Mouse (Mus musculus): ENCODE data around the gene F2r.

The F2r gene

GRCm38 (mm10) chr13:95618309-95618712, at the start of gene F2r:
Gene F2r, minus strand, starts transcription at chr13:95618487.
- H3K9me3 ChIP-seq (ENCODE audit: low read length) = no peaks in the 10 kb centered on the region
- H3K36me3 ChIP-seq (ENCODE audit: insufficient read depth, low read length) = no peaks in the 10 kb centered on the region
- peaks cover 33% of the 10 kb centered on the region for H3K4me1 ChIP-seq (replicated peaks; ENCODE audit: low read depth, low read length)
- H3K4me3 ChIP-seq (replicated peaks; ENCODE audit: low read length) = peak within 1 kb of the TSS; percentile 88
- TF ChIP-seq POU5F1 (IDR thresholded peaks at IDR 0.05; ENCODE audit: borderline replicate concordance, low read length) (no peak), CTCF (conservative IDR thresholded peaks at IDR 0.05; ENCODE audit: low read length) (no peak), NANOG (IDR thresholded peaks at IDR 0.05; ENCODE audit: borderline replicate concordance, low read length) (no peak)
- H3K27me3 ChIP-seq (ENCODE audit: insufficient read depth, low read length) = peaks cover 23% of the 10 kb centered on the region

GRCm38 (mm10) chr13:95667260-95667659, 49.0 kb upstream of the F2r start:
- H3K9me3 ChIP-seq (ENCODE audit: low read length) = peaks cover 2% of the 10 kb centered on the region
- no peak overlapping the region for H3K4me3 ChIP-seq (replicated peaks; ENCODE audit: low read length)
- no peaks in the 10 kb centered on the region for H3K36me3 ChIP-seq (ENCODE audit: insufficient read depth, low read length)
- no peak for TF ChIP-seq NANOG (IDR thresholded peaks at IDR 0.05; ENCODE audit: borderline replicate concordance, low read length)
- TF ChIP-seq CTCF (conservative IDR thresholded peaks at IDR 0.05; ENCODE audit: low read length) = peak; percentile 35
- H3K27me3 ChIP-seq (ENCODE audit: insufficient read depth, low read length) = no peaks in the 10 kb centered on the region
- H3K4me1 ChIP-seq (replicated peaks; ENCODE audit: low read depth, low read length) = peaks cover 17% of the 10 kb centered on the region

GRCm38 (mm10) chr13:95665644-95666356, 47.5 kb upstream of the F2r start:
- no peak overlapping the region for H3K4me3 ChIP-seq (replicated peaks; ENCODE audit: low read length)
- peaks cover 17% of the 10 kb centered on the region for H3K4me1 ChIP-seq (replicated peaks; ENCODE audit: low read depth, low read length)
- peaks cover 6% of the 10 kb centered on the region for H3K9me3 ChIP-seq (ENCODE audit: low read length)
- H3K36me3 ChIP-seq (ENCODE audit: insufficient read depth, low read length) = 0 out of 2 replicates have a peak, but pooled peaks cover 4% of the 10 kb centered on the region
- no peaks in the 10 kb centered on the region for H3K27me3 ChIP-seq (ENCODE audit: insufficient read depth, low read length)
- TF ChIP-seq CTCF (conservative IDR thresholded peaks at IDR 0.05; ENCODE audit: low read length) (no peak), NANOG (IDR thresholded peaks at IDR 0.05; ENCODE audit: borderline replicate concordance, low read length) (no peak), POU5F1 (IDR thresholded peaks at IDR 0.05; ENCODE audit: borderline replicate concordance, low read length) (no peak)

GRCm38 (mm10) chr13:95663834-95664233, 45.5 kb upstream of the F2r start:
- Histone ChIP-seq H3K4me3 (replicated peaks; ENCODE audit: low read length) (no peak overlapping the region), H3K9me3 (ENCODE audit: low read length) (peaks cover 6% of the 10 kb centered on the region), H3K27me3 (ENCODE audit: insufficient read depth, low read length) (no peaks in the 10 kb centered on the region), H3K36me3 (ENCODE audit: insufficient read depth, low read length) (peaks cover 7% of the 10 kb centered on the region; the same call in 1 of the 2 replicates), H3K4me1 (replicated peaks; ENCODE audit: low read depth, low read length) (peaks cover 25% of the 10 kb centered on the region)
- no peak for TF ChIP-seq CTCF (conservative IDR thresholded peaks at IDR 0.05; ENCODE audit: low read length)
- no peak for TF ChIP-seq NANOG (IDR thresholded peaks at IDR 0.05; ENCODE audit: borderline replicate concordance, low read length)
- no peak for TF ChIP-seq POU5F1 (IDR thresholded peaks at IDR 0.05; ENCODE audit: borderline replicate concordance, low read length)

DNA sequence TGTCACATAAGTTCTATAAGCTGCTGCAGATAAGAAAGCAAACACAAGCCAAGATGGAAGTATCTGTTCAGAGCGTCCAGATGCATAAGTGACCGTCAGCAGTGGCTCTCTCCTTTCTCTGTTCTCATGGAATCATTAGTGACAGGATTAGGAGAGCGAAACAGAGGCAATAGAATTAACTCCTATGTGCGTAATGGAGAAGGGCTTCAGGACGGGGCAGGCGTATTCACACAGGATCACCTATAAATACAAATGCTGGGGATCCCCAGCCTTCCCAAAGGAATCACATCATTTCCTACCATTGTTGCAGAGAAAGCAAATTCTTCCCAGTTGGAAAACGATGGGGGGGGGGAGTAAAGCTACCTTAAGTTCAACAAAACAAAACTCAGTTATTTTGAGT, 41.1 kb upstream of the F2r start:
- Histone ChIP-seq H3K4me1 (replicated peaks; ENCODE audit: low read depth, low read length) (peaks cover 55% of the 10 kb centered on the region), H3K4me3 (replicated peaks; ENCODE audit: low read length) (no peak overlapping the region), H3K36me3 (ENCODE audit: insufficient read depth, low read length) (peaks cover 7% of the 10 kb centered on the region; the same call in 1 of the 2 replicates), H3K27me3 (ENCODE audit: insufficient read depth, low read length) (no peaks in the 10 kb centered on the region), H3K9me3 (ENCODE audit: low read length) (peaks cover 6% of the 10 kb centered on the region)
- TF ChIP-seq POU5F1 (IDR thresholded peaks at IDR 0.05; ENCODE audit: borderline replicate concordance, low read length) (no peak), CTCF (conservative IDR thresholded peaks at IDR 0.05; ENCODE audit: low read length) (no peak), NANOG (IDR thresholded peaks at IDR 0.05; ENCODE audit: borderline replicate concordance, low read length) (no peak)

DNA sequence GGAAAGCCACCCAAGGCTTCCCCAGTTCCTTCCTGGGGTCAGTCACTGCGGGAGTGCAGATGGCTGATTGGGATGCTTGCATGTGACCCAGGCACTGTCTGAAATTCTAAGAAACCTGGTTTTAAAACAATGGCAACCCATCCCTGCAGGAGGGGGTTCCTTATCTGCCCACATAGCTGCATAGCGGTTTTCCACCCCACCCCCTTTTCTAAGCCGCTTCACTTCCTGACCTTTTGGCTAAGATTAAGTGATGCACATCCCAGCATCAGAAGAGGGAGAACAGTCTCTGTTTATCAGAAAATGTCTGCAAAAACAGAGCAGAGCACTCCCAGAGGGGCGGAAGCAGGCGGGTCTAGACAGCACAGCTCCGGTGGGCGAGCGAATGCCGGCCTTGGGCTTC, 38.9 kb upstream of the F2r start:
- Histone ChIP-seq H3K4me1 (replicated peaks; ENCODE audit: low read depth, low read length) (peaks cover 60% of the 10 kb centered on the region), H3K9me3 (ENCODE audit: low read length) (peaks cover 3% of the 10 kb centered on the region), H3K36me3 (ENCODE audit: insufficient read depth, low read length) (peaks cover 7% of the 10 kb centered on the region; the same call in 1 of the 2 replicates), H3K27me3 (ENCODE audit: insufficient read depth, low read length) (no peaks in the 10 kb centered on the region), H3K4me3 (replicated peaks; ENCODE audit: low read length) (peak overlapping the region; percentile 11; the same call in 1 of the 2 replicates)
- TF ChIP-seq CTCF (conservative IDR thresholded peaks at IDR 0.05; ENCODE audit: low read length) (no peak), POU5F1 (IDR thresholded peaks at IDR 0.05; ENCODE audit: borderline replicate concordance, low read length) (0 out of 2 replicates have a peak, but pooled peaks have one; percentile 9), NANOG (IDR thresholded peaks at IDR 0.05; ENCODE audit: borderline replicate concordance, low read length) (peak; percentile 70)

DNA sequence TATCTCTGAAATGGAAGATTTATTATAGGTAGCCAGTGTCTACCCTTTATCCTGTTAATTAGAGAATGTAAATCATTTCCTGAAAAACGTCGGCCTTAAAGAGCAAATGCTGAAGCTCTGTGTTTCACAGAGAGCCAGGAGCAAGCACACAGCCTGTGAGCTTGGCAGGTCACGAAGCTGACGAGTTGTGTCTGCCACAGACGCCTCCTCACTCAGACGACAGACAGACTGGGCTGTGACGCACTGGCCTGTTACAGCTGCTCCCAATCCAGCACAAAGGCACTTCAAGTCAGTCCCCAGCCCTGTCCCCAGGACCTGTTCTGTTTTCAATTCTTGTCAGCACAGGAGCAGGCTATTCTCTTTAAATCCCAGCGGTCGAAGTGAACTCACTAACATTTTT, 37.0 kb upstream of the F2r start:
- no peak for TF ChIP-seq NANOG (IDR thresholded peaks at IDR 0.05; ENCODE audit: borderline replicate concordance, low read length)
- H3K4me1 ChIP-seq (replicated peaks; ENCODE audit: low read depth, low read length) = peaks cover 53% of the 10 kb centered on the region
- no peaks in the 10 kb centered on the region for H3K27me3 ChIP-seq (ENCODE audit: insufficient read depth, low read length)
- H3K36me3 ChIP-seq (ENCODE audit: insufficient read depth, low read length) = peaks cover 3% of the 10 kb centered on the region; the same call in 1 of the 2 replicates
- H3K9me3 ChIP-seq (ENCODE audit: low read length) = no peaks in the 10 kb centered on the region; the same call in none of the 2 replicates
- H3K4me3 ChIP-seq (replicated peaks; ENCODE audit: low read length) = no peak overlapping the region

DNA sequence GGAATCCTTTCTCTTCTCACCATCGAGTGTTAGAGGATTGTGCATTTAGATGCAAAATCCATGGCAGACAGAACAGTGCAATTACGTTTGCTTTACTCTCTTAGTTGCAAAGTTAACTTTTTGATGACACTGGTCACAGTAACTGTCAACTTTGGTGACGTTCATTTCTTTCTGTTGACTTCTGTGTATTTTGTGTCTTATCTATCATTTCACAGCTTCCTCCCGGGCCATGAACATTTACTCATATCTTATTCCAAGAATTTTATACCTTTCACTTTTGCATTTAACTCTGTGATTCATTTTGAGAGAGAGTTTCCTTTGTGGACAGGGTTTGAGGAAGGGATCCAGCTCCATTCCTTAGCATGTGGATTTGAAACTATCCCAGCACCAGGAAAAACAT, 35.4 kb upstream of the F2r start:
- H3K9me3 ChIP-seq (ENCODE audit: low read length) = no peaks in the 10 kb centered on the region; the same call in 1 of the 2 replicates
- H3K4me1 ChIP-seq (replicated peaks; ENCODE audit: low read depth, low read length) = peaks cover 44% of the 10 kb centered on the region
- H3K27me3 ChIP-seq (ENCODE audit: insufficient read depth, low read length) = no peaks in the 10 kb centered on the region
- no peak overlapping the region for H3K4me3 ChIP-seq (replicated peaks; ENCODE audit: low read length)
- H3K36me3 ChIP-seq (ENCODE audit: insufficient read depth, low read length) = no peaks in the 10 kb centered on the region
- no peak for TF ChIP-seq POU5F1 (IDR thresholded peaks at IDR 0.05; ENCODE audit: borderline replicate concordance, low read length)
- no peak for TF ChIP-seq CTCF (conservative IDR thresholded peaks at IDR 0.05; ENCODE audit: low read length)
- TF ChIP-seq NANOG (IDR thresholded peaks at IDR 0.05; ENCODE audit: borderline replicate concordance, low read length) = no peak
